ENCODE assay signal across 22 mouse cellular contexts in the genomic region with DNA sequence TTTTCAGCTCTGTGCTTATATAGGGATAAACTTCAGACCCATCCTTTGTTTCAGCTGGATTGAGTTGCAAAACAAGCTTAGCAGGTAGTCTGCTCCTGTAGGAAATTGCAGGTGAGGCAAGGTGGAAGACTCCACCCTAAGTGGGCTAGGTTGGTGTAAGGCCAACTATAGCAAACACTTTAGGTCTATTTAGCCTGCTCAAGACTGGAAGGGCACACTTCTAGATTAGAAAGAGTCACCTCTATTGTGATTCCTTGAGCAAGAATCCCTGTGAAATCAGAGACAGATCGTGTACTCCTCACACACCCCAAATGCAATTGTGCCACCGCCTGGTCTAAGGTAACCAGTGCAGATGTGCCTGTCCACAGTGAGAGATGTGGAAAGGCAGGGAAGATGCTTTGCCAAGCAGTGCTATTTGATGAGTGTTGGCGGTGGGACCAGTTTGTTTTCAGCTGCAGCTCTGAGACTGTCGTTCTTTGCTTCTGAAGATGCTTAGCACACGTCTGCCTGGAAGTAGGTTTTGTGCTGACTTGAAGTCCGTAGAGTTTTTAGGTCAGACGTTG.
DNase-seq lines count a peak whose midpoint lies in the region; ATAC-seq and TF ChIP-seq lines count a peak whose summit lies in the region.
"Had no signal": no experiment of that assay in that cellular context is flagged by ENCODE, and none has a peak within 500 bp of the region (broad histone marks: within the 10 kb centered on the region; RNA-seq: fewer than 3 reads in every experiment).

No protein-coding gene starts in this region.

- no peak for ATAC-seq in heart, postnatal 0 days (ENCODE audit: insufficient read depth, low read depth)
- ATAC-seq in lung, embryonic 16.5 days (ENCODE audit: low read depth), result peak; percentile 31; the same call in 1 of the 2 replicates
- ATAC-seq: forebrain, embryonic 13.5 days; liver, postnatal 0 days had no signal

- H3K27me3 ChIP-seq in heart, postnatal 0 days (ENCODE audit: control insufficient read depth, insufficient read depth, low read length), result no peaks in the 10 kb centered on the region
- H3K27me3 ChIP-seq in lung, embryonic 16.5 days (ENCODE audit: control insufficient read depth, insufficient read depth, low read depth, low read length), result no peaks in the 10 kb centered on the region
- H3K27me3 ChIP-seq: CH12.LX; forebrain, embryonic 13.5 days; limb, embryonic 15.5 days; megakaryocyte, embryonic 14.5 days had no signal

- no peaks in the 10 kb centered on the region for H3K9me3 ChIP-seq in heart, postnatal 0 days (replicated peaks; ENCODE audit: control insufficient read depth, low read length)
- no peaks in the 10 kb centered on the region for H3K9me3 ChIP-seq in lung, embryonic 16.5 days (ENCODE audit: control insufficient read depth, low read length)
- H3K9me3 ChIP-seq: forebrain, embryonic 13.5 days; hindbrain, embryonic 10.5 days; limb, embryonic 15.5 days had no signal

- TF ChIP-seq CTCF in heart, postnatal 0 days (IDR thresholded peaks at IDR 0.05; ENCODE audit: low read depth), result 0 out of 2 replicates have a peak, but pooled peaks have one; percentile 2

- no peaks in the 10 kb centered on the region for H3K4me1 ChIP-seq in heart, postnatal 0 days (ENCODE audit: control insufficient read depth, insufficient read depth)
- H3K4me1 ChIP-seq in lung, embryonic 16.5 days (replicated peaks; ENCODE audit: control insufficient read depth, insufficient read depth, low read length), result peaks cover 5% of the 10 kb centered on the region
- H3K4me1 ChIP-seq: forebrain, embryonic 13.5 days; hindbrain, embryonic 10.5 days; limb, embryonic 15.5 days; megakaryocyte, embryonic 14.5 days had no signal

- H3K4me2 ChIP-seq in heart, postnatal 0 days (ENCODE audit: low read depth, low read length), result no peak overlapping the region
- no peak overlapping the region for H3K4me2 ChIP-seq in lung, embryonic 16.5 days (ENCODE audit: low read depth, low read length)
- H3K4me2 ChIP-seq: forebrain, embryonic 13.5 days; limb, embryonic 15.5 days had no signal

- H3K4me3 ChIP-seq in heart, postnatal 0 days (ENCODE audit: low read depth, low read length), result no peak overlapping the region
- no peak overlapping the region for H3K4me3 ChIP-seq in lung, embryonic 16.5 days (ENCODE audit: low read length)
- H3K4me3 ChIP-seq: forebrain, embryonic 13.5 days; hindbrain, embryonic 10.5 days; limb, embryonic 15.5 days; megakaryocyte, embryonic 14.5 days had no signal

- H3K36me3 ChIP-seq in heart, postnatal 0 days (replicated peaks; ENCODE audit: control insufficient read depth, insufficient read depth, low read length), result no peaks in the 10 kb centered on the region
- H3K36me3 ChIP-seq in lung, embryonic 16.5 days (ENCODE audit: control insufficient read depth, insufficient read depth, low read length), result no peaks in the 10 kb centered on the region
- H3K36me3 ChIP-seq: hindbrain, embryonic 10.5 days; limb, embryonic 15.5 days had no signal

- WGBS in heart, postnatal 0 days, result 61% methylated on average over 7 of the region's 7 CpGs
- 36% methylated on average over 7 of the region's 7 CpGs for WGBS in lung, embryonic 16.5 days

- H3K27ac ChIP-seq in heart, postnatal 0 days (ENCODE audit: low read depth), result no peak overlapping the region
- H3K27ac ChIP-seq in lung, embryonic 16.5 days (ENCODE audit: low read length), result no peak overlapping the region
- H3K27ac ChIP-seq: forebrain, embryonic 13.5 days; hindbrain, embryonic 10.5 days; limb, embryonic 15.5 days had no signal

- TF ChIP-seq EP300 in heart, postnatal 0 days (IDR thresholded peaks at IDR 0.05; ENCODE audit: low read depth), result no peak

- H3K9ac ChIP-seq in heart, postnatal 0 days (replicated peaks; ENCODE audit: low read depth, low read length), result no peak overlapping the region
- H3K9ac ChIP-seq in lung, embryonic 16.5 days (ENCODE audit: low read length), result no peak overlapping the region
- H3K9ac ChIP-seq: forebrain, embryonic 13.5 days; limb, embryonic 15.5 days; liver, postnatal 0 days had no signal

- no peak for DNase-seq in heart, postnatal 0 days (ENCODE audit: low spot score)
- no peak for DNase-seq in heart, adult 9 months (ENCODE audit: low spot score in 2 of 2)
- DNase-seq in lung, postnatal 14 days, result no peak
- peak; percentile 5 for DNase-seq in ZHBTc4 (ENCODE audit: low read depth, low spot score)
- peak; percentile 4 for DNase-seq in lung, postnatal 10 days
- DNase-seq in thymus, adult 18-20 months, result no peak
- DNase-seq in ovary, postnatal 14 days (ENCODE audit: low spot score), result no peak
- DNase-seq: adrenal gland, adult 2 months; cerebellum, adult 9-10 months; gastrocnemius, postnatal 36 days; kidney, adult 8-10 months; kidney, postnatal 4 days; liver, postnatal 0 days; retina, postnatal 1 day; right cerebral cortex, postnatal 4 days; thymus, postnatal 25 days had no signal

Comparison
In these comparisons a context has a peak if more than half of its experiments do, and no peak if none do; other contexts are left out.
1. DNase-seq: peak in ZHBTc4 (single experiment) and lung, postnatal 10 days (single experiment); none in heart, postnatal 0 days (single experiment), heart, adult 9 months (0 of 2), lung, postnatal 14 days (single experiment), thymus, adult 18-20 months (0 of 2) and ovary, postnatal 14 days (single experiment).